Mouse (Mus musculus) heart, adult 9 months (tissue): ENCODE results near the gene Urah.

Experiments
- DNase-seq, 2 experiments: peaks; one replicate each; pipeline ENCODE4 v3.0.0; 2022; ENCODE audit warnings: low spot score in 2 of 2

Gene Urah

DNA sequence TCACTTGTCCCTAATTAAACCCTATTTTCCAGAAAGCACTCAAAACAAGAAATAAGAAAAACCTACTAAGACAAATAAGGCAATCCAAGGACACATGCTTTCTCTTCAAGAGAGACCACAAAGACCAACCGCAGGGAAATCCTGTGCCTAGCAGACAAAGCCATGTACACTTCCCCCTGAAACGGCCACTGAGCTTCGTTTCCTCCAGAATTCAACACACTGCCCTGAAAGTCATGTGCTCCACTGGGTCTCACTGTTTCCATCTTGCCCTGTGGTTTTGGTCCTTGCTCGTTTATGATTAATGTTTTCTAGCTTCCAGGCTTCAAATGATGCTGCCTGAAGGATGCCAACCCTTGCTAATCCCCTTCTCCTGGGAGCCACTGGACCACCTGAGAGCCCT, 39.4 kb downstream of the Urah start:
- no peak for DNase-seq

DNA sequence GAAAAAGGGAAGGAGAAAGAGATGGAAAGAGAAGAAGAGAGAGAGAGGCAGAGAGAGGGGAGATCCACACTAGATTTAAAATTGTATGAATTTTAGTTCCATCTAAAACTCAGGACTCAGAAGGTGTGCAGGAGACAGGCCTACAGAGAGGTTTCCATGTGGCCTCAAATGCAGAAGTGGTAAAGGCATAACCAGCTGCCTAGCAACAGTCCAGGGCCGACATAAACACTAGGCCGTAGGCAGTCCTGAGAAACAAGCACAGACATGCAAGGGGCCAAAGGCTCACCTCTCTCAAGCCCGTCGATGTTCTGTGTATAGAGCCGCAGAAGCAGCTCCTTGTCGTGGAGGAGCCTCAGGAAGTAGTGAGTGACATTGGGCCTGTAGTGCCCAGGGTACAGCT, 42.5 kb downstream of the Urah start:
- DNase-seq = no peak

DNA sequence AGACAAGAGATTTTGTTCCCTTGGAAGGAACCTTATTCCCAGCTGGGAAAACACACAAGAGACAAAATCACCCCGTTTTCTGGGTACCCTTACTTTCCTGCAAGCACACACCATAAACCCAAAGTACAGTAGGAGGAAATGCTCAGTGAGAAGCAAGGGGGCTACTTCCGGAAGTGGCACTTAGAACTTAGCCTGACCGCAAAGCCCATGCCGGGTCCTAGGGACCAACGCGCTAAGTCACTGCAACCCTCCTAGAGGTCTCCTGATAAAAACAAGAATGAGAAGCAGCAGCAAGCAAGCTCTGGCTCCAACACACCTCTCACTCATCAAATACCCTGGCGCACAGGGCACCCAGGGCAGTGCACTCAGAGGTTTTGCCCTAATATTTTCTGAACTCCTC, 44.5 kb downstream of the Urah start:
- DNase-seq = no peak

DNA sequence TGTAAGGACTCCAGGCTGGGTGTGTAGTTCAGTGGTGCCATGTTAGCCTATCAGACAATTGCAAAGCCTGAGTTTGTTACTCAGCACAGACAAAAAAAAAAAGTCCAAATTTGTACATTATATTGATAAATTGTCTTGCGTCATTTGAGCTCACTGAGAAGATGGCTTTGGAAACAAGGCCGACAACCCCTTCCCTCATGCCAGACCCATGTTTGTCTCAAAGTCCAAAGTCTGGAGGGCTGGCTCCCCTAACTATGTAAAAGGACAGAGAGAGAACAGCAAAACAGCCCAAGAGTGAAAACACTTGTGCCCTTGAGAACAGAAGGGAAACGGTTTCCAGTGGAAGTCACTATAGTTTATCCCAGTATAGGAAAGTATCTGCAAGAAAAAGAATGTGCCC, 45.6 kb downstream of the Urah start:
- no peak for DNase-seq

- no peak for DNase-seq
Measured at GRCm38 (mm10) chr7:140880865-140881515, 46.2 kb downstream of the Urah start.

GRCm38 (mm10) chr7:140881696-140882468, 47.1 kb downstream of the Urah start, which contains the start of the genes Psmd13 and Sirt3:
Gene Psmd13 (plus strand): TSS chr7:140881968.
Gene Sirt3 (minus strand): TSS chr7:140882309.
- peak; percentile 91 to 93 for DNase-seq

GRCm38 (mm10) chr7:140882469-140882803, 47.6 kb downstream of the Urah start:
- no peak for DNase-seq
